13 mouse cellular contexts compared by ENCODE assay signal in the genomic region with DNA sequence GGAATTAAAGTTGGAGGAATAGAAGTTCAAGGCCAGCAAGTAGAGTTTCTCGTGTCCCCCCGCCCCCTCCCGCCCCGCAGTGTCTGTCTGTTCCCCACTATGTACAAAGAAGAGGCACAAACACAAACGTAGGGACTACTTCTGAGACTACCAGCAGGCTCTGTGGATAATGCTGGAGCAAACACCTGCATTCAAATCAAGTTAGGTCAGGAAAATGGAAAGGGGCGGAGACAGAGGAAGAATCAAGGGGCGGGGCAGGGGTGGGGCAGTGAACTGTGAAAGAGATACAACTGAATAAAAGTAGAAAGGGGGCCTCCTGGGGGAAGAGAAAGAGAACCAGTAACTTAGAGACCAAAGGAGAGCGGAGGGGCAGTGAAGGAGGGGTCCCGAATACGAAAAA. TPM values are rescaled to one million over a fixed set of nuclear protein-coding genes. Genes with fewer than 3 reads are reported as not detected.
A peak's percentile ranks its signal among the peaks of the same experiment; 100 is the strongest.
DNase-seq lines count a peak whose midpoint lies in the region; ATAC-seq and TF ChIP-seq lines count a peak whose summit lies in the region.
"Had no signal": no experiment of that assay in that cellular context is flagged by ENCODE, and none has a peak within 500 bp of the region (broad histone marks: within the 10 kb centered on the region; RNA-seq: fewer than 3 reads in every experiment).

No protein-coding gene starts in this region.

- no peaks in the 10 kb centered on the region for H3K36me3 ChIP-seq in hindbrain, embryonic 11.5 days (ENCODE audit: control insufficient read depth, insufficient read depth, low read length)
- no peaks in the 10 kb centered on the region for H3K36me3 ChIP-seq in hindbrain, embryonic 16.5 days (ENCODE audit: control insufficient read depth, insufficient read depth, low read length)
- no peaks in the 10 kb centered on the region for H3K36me3 ChIP-seq in ES-E14 (ENCODE audit: control insufficient read depth, insufficient read depth, low read length, poor library complexity, severe bottlenecking)
- H3K36me3 ChIP-seq in forebrain, embryonic 13.5 days (ENCODE audit: poor library complexity, severe bottlenecking), result no peaks in the 10 kb centered on the region
- H3K36me3 ChIP-seq in midbrain, embryonic 15.5 days (replicated peaks), result no peaks in the 10 kb centered on the region
- no peaks in the 10 kb centered on the region for H3K36me3 ChIP-seq in thymus, adult 2 months (ENCODE audit: control insufficient read depth, insufficient read depth, low read length)

- no peak overlapping the region for H3K9ac ChIP-seq in hindbrain, embryonic 11.5 days (ENCODE audit: low read depth, low read length)
- H3K9ac ChIP-seq in hindbrain, embryonic 16.5 days (ENCODE audit: low read depth, low read length), result no peak overlapping the region
- H3K9ac ChIP-seq in ES-E14 (ENCODE audit: insufficient read depth, low read depth, low read length, poor library complexity, severe bottlenecking), result 0 out of 2 replicates have a peak overlapping the region, but pooled peaks have one; percentile 33
- H3K9ac ChIP-seq in forebrain, embryonic 13.5 days, result no peak overlapping the region
- no peak overlapping the region for H3K9ac ChIP-seq in midbrain, embryonic 15.5 days

- intact Hi-C loops in left cerebral cortex, postnatal 10 days (cut with DNase I), result no loop called here

- H3K27me3 ChIP-seq in hindbrain, embryonic 11.5 days (ENCODE audit: control insufficient read depth, insufficient read depth, low read length), result no peaks in the 10 kb centered on the region; the same call in 1 of the 2 replicates
- H3K27me3 ChIP-seq in hindbrain, embryonic 16.5 days (replicated peaks; ENCODE audit: control insufficient read depth, insufficient read depth, low read length), result peaks cover 3% of the 10 kb centered on the region; the same call in 1 of the 2 replicates
- peaks cover 22% of the 10 kb centered on the region for H3K27me3 ChIP-seq in forebrain, embryonic 13.5 days
- H3K27me3 ChIP-seq in midbrain, embryonic 15.5 days (replicated peaks), result peaks cover 23% of the 10 kb centered on the region
- no peaks in the 10 kb centered on the region for H3K27me3 ChIP-seq in thymus, adult 2 months (ENCODE audit: control insufficient read depth, insufficient read depth, low read length)

- H3K4me2 ChIP-seq in hindbrain, embryonic 11.5 days (replicated peaks; ENCODE audit: low read depth, low read length), result peak overlapping the region; percentile 25; the same call in 1 of the 2 replicates
- H3K4me2 ChIP-seq in hindbrain, embryonic 16.5 days (ENCODE audit: low read length), result no peak overlapping the region
- peak overlapping the region; percentile 63 for H3K4me2 ChIP-seq in forebrain, embryonic 13.5 days
- H3K4me2 ChIP-seq in midbrain, embryonic 15.5 days, result peak overlapping the region; percentile 53

- DNase-seq in hindbrain, embryonic 11.5 days (ENCODE audit: low spot score), result peak; percentile 54
- DNase-seq in ES-E14 (ENCODE audit: low read depth, low spot score), result no peak
- no peak for DNase-seq in left cerebral cortex, postnatal 10 days (ENCODE audit: extremely low spot score in 1 of 2, low spot score in 2 of 2)
- no peak for DNase-seq in thymus, adult 2 months
- DNase-seq: adrenal gland, postnatal 25 days; gastrocnemius, postnatal 25 days; kidney, postnatal 10 days; lung, adult 18-20 months; thymus, postnatal 4 days had no signal

- H3K4me3 ChIP-seq in hindbrain, embryonic 11.5 days (ENCODE audit: low read depth, low read length), result no peak overlapping the region
- H3K4me3 ChIP-seq in hindbrain, embryonic 16.5 days (ENCODE audit: low read length), result no peak overlapping the region
- peak overlapping the region in 1 of 2 experiments; percentile 35; a peak in 3 of 4 replicates for H3K4me3 ChIP-seq in ES-E14 (ENCODE audit: insufficient read depth in 1 of 2, low read depth in 1 of 2, low read length in 2 of 2, poor library complexity in 1 of 2, severe bottlenecking in 1 of 2)
- no peak overlapping the region for H3K4me3 ChIP-seq in forebrain, embryonic 13.5 days
- no peak overlapping the region for H3K4me3 ChIP-seq in midbrain, embryonic 15.5 days
- no peak overlapping the region for H3K4me3 ChIP-seq in thymus, adult 2 months (ENCODE audit: control insufficient read depth, insufficient read depth, low read length)

- no peak for TF ChIP-seq CTCF in thymus, adult 2 months (IDR thresholded peaks at IDR 0.05; ENCODE audit: borderline replicate concordance, control insufficient read depth, extremely low read depth, insufficient read depth, low read length, poor library complexity)

- 0 out of 2 replicates have a peak, but pooled peaks have one; percentile 37 for ATAC-seq in hindbrain, embryonic 11.5 days (ENCODE audit: low FRiP score)
- ATAC-seq in hindbrain, embryonic 16.5 days, result no peak
- no peak; the same call in 1 of the 2 replicates for ATAC-seq in forebrain, embryonic 13.5 days
- ATAC-seq in midbrain, embryonic 15.5 days (replicated peaks), result no peak
- ATAC-seq: inflammation-experienced regulatory T-cells, adult 6 months had no signal

- no peaks in the 10 kb centered on the region for H3K9me3 ChIP-seq in hindbrain, embryonic 11.5 days (ENCODE audit: control insufficient read depth, low read length)
- no peaks in the 10 kb centered on the region for H3K9me3 ChIP-seq in hindbrain, embryonic 16.5 days (ENCODE audit: control insufficient read depth, low read length)
- no peaks in the 10 kb centered on the region for H3K9me3 ChIP-seq in ES-E14 (ENCODE audit: control insufficient read depth, insufficient read depth, low read depth, low read length)
- no peaks in the 10 kb centered on the region for H3K9me3 ChIP-seq in forebrain, embryonic 13.5 days (replicated peaks)
- no peaks in the 10 kb centered on the region for H3K9me3 ChIP-seq in midbrain, embryonic 15.5 days

- in situ Hi-C loops in ES-E14 (cut with MboI; ENCODE audit: low sequenced_read_pairs in 2 of 2, unreplicated experiment in 2 of 2), result loop anchor here (25.0 kb wide), 1 partner anchor 1084 kb away; the partner anchor contains the start of gene Zfp536 (in 2 of the 2)

- 1% methylated on average over 10 of the region's 10 CpGs for WGBS in hindbrain, embryonic 11.5 days
- WGBS in hindbrain, embryonic 16.5 days, result 7% methylated on average over 10 of the region's 10 CpGs
- 2% methylated on average over 10 of the region's 10 CpGs for WGBS in forebrain, embryonic 13.5 days
- 2% methylated on average over 10 of the region's 10 CpGs for WGBS in midbrain, embryonic 15.5 days
- 30% methylated on average over 10 of the region's 10 CpGs for WGBS in thymus, adult 2 months

- no peak overlapping the region for H3K27ac ChIP-seq in hindbrain, embryonic 11.5 days (ENCODE audit: low read depth, low read length)
- no peak overlapping the region for H3K27ac ChIP-seq in hindbrain, embryonic 16.5 days (ENCODE audit: low read depth, low read length)
- peak overlapping the region; percentile 74 for H3K27ac ChIP-seq in ES-E14 (ENCODE audit: insufficient read depth, low read depth, low read length, poor library complexity, severe bottlenecking)
- no peak overlapping the region for H3K27ac ChIP-seq in forebrain, embryonic 13.5 days
- H3K27ac ChIP-seq in midbrain, embryonic 15.5 days, result no peak overlapping the region
- no peak overlapping the region for H3K27ac ChIP-seq in thymus, adult 2 months (ENCODE audit: control insufficient read depth, insufficient read depth, low read length)

- TF ChIP-seq POLR2A in thymus, adult 2 months (IDR thresholded peaks at IDR 0.05; ENCODE audit: control insufficient read depth, extremely low read depth, insufficient read depth, low read length, poor library complexity), result no peak

- H3K4me1 ChIP-seq in hindbrain, embryonic 11.5 days (replicated peaks; ENCODE audit: control insufficient read depth, insufficient read depth, low read length), result peaks cover 8% of the 10 kb centered on the region
- peaks cover 6% of the 10 kb centered on the region for H3K4me1 ChIP-seq in hindbrain, embryonic 16.5 days (ENCODE audit: control insufficient read depth, insufficient read depth, low read depth, low read length)
- H3K4me1 ChIP-seq in ES-E14 (ENCODE audit: control insufficient read depth in 2 of 2, insufficient read depth in 2 of 2, low read length in 2 of 2, poor library complexity in 1 of 2), result peaks cover 5 to 20% of the 10 kb centered on the region in 2 experiments
- peaks cover 24% of the 10 kb centered on the region for H3K4me1 ChIP-seq in forebrain, embryonic 13.5 days
- peaks cover 19% of the 10 kb centered on the region for H3K4me1 ChIP-seq in midbrain, embryonic 15.5 days
- H3K4me1 ChIP-seq in thymus, adult 2 months (replicated peaks; ENCODE audit: control insufficient read depth, insufficient read depth, low read length), result no peaks in the 10 kb centered on the region

TF ChIP-seq in ES-E14, 5 proteins besides CTCF, POLR2A, EP300 and RAD21:
- TF ChIP-seq ZC3H11A (IDR thresholded peaks at IDR 0.05; ENCODE audit: borderline replicate concordance, low read depth, low read length), result no peak
- no peak for TF ChIP-seq CHD2 (IDR thresholded peaks at IDR 0.05; ENCODE audit: low read depth, low read length)
- TF ChIP-seq MAFK (IDR thresholded peaks at IDR 0.05; ENCODE audit: insufficient read depth, low read depth, low read length), result no peak
- TF ChIP-seq HCFC1 (IDR thresholded peaks at IDR 0.05; ENCODE audit: borderline replicate concordance, insufficient read depth, low read length), result no peak
- no peak for TF ChIP-seq ZNF384 (IDR thresholded peaks at IDR 0.05; ENCODE audit: low read depth, low read length)

RNA-seq across cellular contexts. Expression of gene Tshz3, which starts 19.4 kb away (rescaled TPM):
- polyA plus RNA-seq in hindbrain, embryonic 11.5 days (2014; fragmentation: Nextera tagmentation; extraction: Ambion mirVana), result 14.4 and 21.3 TPM in 2 replicates
- polyA plus RNA-seq in hindbrain, embryonic 16.5 days (2015; fragmentation: Nextera tagmentation; extraction: Ambion mirVana), result 26.4 and 33.7 TPM in 2 replicates
- total RNA-seq in ES-E14 (2012; rRNA removed), result 1.6 and 2.1 TPM in 2 replicates
- polyA plus RNA-seq in forebrain, embryonic 13.5 days (2015; fragmentation: Nextera tagmentation; extraction: Ambion mirVana), result 11.3 TPM in 2 replicates
- 9.8 and 11.1 TPM in 2 replicates for polyA plus RNA-seq in midbrain, embryonic 15.5 days (2015; fragmentation: Nextera tagmentation; extraction: Ambion mirVana)
- 10 to 100 TPM; 47.5 to 52.3 TPM for total RNA-seq in left cerebral cortex, postnatal 10 days (2021)
- polyA plus RNA-seq in thymus, adult 2 months (2012; rRNA removed), result 0.44 and 0.52 TPM in 2 replicates
